Mouse (Mus musculus): Measurements from ENCODE around the gene Grm8.

- no peak for TF ChIP-seq CTCF (IDR thresholded peaks at IDR 0.05)
- no peak for TF ChIP-seq POLR2A (IDR thresholded peaks at IDR 0.05; ENCODE audit: insufficient read depth, low read depth, low read length)
These were observed 786.7 kb downstream of the Grm8 start for GRCm38 (mm10) chr6:27348272-27348671.

Data from heart, adult 2 months (tissue).